Mouse (Mus musculus): ENCODE data around the gene Cmtm6.
A peak's percentile ranks its signal among the peaks of the same experiment; 100 is the strongest.

Cmtm6 gene

DNA sequence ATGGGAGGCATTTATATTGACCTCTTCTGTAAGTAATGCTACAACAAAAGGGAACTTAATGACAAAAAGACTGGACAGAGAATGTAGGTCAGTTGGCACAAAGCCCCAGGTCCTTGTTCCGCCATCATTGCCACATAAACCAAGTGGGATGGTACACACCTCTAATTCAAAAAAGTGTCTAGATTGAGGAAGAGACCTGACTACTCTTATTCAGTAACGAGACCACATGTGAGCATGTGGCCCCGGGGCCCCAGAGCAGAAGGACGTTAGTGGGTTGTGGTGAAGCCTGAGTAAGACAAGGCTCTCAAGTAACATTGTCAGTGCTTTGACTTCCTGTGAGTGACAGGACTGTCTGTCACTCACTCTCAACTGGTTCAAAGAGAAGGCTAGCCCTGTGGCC is 39.3 kb downstream of the Cmtm6 start:
- DNase-seq (ENCODE audit: low read depth, low spot score) = no peak

DNA sequence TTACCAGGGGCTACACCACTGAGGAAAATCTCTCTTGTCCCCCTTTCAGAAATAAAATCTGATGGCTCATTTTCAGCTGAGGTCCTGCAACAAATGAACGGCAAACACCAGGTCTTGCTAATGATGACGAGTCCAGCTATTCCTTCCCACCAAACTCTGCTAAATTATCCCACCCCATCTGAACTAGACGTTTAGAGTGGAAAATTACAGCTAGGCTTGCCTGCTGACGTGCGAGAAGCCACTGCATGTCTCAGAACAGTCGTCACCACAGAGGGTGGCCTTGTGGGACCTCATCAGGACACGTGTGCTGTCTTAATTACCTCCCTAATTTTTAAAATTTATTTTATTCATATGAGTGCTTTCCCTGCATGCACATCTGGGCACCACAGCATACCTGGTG is 40.6 kb downstream of the Cmtm6 start:
- DNase-seq (ENCODE audit: low read depth, low spot score) = no peak

- DNase-seq (ENCODE audit: low read depth, low spot score) = no peak
Measured at GRCm38 (mm10) chr9:114774629-114775028, 43.7 kb downstream of the Cmtm6 start.

DNA sequence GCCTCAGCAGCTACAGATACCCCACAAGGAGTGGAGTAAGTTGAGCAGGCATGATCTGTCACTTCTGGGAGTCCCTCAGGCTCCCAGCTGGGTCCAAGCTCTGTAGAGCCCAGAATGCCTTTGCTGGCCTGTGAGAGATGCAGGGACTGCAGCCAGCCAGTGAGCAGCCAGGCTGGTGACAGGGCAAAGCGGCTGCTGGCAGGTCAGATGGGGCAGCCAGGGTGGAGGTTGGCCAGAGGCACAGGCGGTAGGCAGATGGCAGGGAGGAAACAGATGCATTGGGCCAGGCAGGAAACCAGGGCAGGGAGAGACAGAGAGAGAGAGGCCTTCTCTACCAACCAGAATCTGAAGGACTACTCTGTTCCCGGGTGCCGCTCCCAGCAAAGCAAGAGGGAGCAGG is 44.4 kb downstream of the Cmtm6 start:
- DNase-seq (ENCODE audit: low read depth, low spot score) = no peak

GRCm38 (mm10) chr9:114776361-114776760 is 45.4 kb downstream of the Cmtm6 start:
- no peak for DNase-seq (ENCODE audit: low read depth, low spot score)

GRCm38 (mm10) chr9:114777178-114778046 is 46.5 kb downstream of the Cmtm6 start:
- peak; percentile 68 for DNase-seq (ENCODE audit: low read depth, low spot score)

- DNase-seq (ENCODE audit: low read depth, low spot score) = no peak
Measured at GRCm38 (mm10) chr9:114778047-114778390, 47.1 kb downstream of the Cmtm6 start.

GRCm38 (mm10) chr9:114778877-114779276 is 48.0 kb downstream of the Cmtm6 start:
- peak; percentile 85 for DNase-seq (ENCODE audit: low read depth, low spot score)

DNA sequence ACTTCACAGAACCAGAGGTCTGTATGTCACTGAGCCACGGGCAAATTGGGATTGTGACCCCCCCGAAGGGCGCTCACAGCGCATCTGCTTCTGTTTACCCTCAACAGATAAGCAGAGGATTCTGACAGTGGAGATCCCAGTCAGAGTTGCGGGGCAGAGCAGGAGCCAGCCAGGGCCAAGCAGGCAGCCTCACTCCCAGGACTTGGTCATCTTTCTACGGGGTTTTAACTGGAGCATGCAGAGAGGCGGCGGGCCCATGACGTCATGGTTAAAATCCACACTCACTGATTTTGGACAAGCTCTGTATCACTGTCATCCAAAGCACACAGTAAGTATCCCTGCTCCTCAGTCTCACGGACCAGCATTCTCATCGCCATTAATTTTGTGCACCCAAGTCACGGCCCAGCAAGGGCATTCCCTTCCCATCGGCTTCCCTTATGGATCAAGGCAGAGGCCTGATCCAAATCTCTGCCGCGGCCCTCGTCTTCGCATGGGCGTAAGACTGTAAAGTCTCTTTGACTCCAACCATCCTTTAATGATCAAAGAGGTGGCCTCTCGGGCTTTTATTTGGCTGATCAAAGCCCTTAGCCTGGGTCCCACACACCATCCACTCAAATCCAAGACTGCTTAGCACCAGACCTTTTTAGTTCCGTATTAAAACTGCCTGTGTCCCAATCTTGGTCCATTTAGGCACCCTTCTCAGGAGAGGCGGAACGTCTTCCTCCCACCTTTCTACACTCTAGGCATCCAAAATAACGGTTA is 49.2 kb downstream of the Cmtm6 start:
- peak; percentile 52 for DNase-seq (ENCODE audit: low read depth, low spot score)

- DNase-seq (ENCODE audit: low read depth, low spot score) = peak; percentile 69
Measured at GRCm38 (mm10) chr9:114780746-114781525, 50.0 kb downstream of the Cmtm6 start.

- DNase-seq (ENCODE audit: low read depth, low spot score) = peak; percentile 75
Measured at GRCm38 (mm10) chr9:114781526-114782212, 50.8 kb downstream of the Cmtm6 start, which contains the start of gene Cmtm7. TSS of gene Cmtm7 (minus strand) at chr9:114781856.

GRCm38 (mm10) chr9:114785432-114786125 is 54.7 kb downstream of the Cmtm6 start:
- peak; percentile 85 for DNase-seq (ENCODE audit: low read depth, low spot score)

- DNase-seq (ENCODE audit: low read depth, low spot score) = no peak
Measured at GRCm38 (mm10) chr9:114787134-114787533, 56.2 kb downstream of the Cmtm6 start.

GRCm38 (mm10) chr9:114787716-114788115 is 56.8 kb downstream of the Cmtm6 start:
- DNase-seq (ENCODE audit: low read depth, low spot score) = no peak

DNA sequence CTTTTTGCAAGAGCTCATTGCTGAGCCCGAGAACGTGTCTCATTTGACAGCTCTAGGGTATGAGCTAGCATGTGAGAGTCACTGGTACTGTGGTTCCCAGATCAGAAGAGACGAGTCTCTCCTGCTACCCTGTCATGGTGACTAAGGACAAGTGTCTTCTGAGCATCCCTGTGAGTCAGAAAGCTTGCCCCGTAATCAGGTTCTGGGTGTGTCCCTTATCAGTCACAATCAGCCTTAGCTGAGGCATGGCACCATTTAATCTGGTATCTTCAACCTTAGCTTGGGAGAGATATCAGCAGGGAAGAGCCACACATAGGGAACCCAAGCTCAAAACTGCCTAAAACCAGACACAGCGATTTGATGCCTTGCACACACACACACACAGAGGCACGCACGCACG is 57.8 kb downstream of the Cmtm6 start:
- no peak for DNase-seq (ENCODE audit: low read depth, low spot score)

GRCm38 (mm10) chr9:114789557-114789956 is 58.6 kb downstream of the Cmtm6 start:
- no peak for DNase-seq (ENCODE audit: low read depth, low spot score)

- no peak for DNase-seq (ENCODE audit: low read depth, low spot score)
Measured at GRCm38 (mm10) chr9:114789989-114790388, 59.1 kb downstream of the Cmtm6 start.

DNA sequence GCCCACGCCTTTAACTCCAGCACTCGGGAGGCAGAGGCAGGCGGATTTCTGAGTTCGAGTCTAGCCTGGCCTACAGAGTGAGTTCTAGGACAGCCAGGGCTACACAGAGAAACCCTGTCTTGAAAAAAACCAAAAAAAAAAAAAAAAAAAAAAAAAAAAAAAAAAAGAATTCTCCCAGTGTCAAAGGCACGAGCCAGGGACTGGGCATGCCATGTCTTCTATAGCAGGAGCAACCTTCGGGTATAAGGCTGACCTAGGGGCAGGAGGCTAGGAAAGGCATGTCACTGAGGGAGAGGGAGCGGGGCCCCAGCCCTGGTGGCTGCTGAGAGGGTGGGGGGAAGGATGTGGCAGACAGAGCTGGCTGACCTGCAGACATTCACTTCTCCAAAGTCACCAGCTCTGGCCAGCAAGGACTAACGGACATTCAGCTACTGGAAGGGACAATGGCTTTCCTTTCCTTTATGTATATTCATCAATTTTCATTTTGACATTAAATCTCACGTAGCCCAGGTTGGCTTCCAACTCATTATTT is 62.9 kb downstream of the Cmtm6 start:
- no peak for DNase-seq (ENCODE audit: low read depth, low spot score)

DNA sequence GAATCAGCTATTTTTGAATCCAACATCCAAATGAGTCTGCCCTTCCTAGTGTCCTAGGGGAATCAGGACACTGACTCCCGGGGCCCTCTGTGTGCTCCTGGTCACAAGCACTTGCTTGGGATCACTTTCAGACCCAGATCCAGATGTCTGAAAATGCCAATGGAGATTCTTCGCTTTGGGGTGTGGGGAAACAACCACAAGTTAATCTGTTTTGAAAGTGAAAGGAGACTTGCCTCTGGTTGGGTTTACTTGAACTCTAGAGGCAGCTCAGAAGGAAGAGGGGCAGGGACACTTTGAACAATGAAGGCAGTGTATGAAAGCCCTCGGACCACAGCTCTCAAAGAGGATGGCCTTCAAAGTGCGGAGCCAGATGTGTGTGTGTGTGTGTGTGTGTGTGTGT is 63.6 kb downstream of the Cmtm6 start:
- no peak for DNase-seq (ENCODE audit: low read depth, low spot score)

GRCm38 (mm10) chr9:114796473-114797050 is 65.6 kb downstream of the Cmtm6 start:
- no peak for DNase-seq (ENCODE audit: low read depth, low spot score)

Measured in ES-CJ7 (cell line).